Mouse (Mus musculus) small intestine, adult 2 months (tissue): ENCODE measurements around the gene Mpeg1.

Source experiments
- CTCF ChIP-seq: fragments of 200-500 bp; IDR thresholded peaks from 2 replicates; pipeline ENCODE4 v1.5.1; 2012; ENCODE audit warnings: low read depth, mild to moderate bottlenecking, control low read depth, inconsistent platforms, low read length, moderate library complexity, mixed read lengths; ENCODE audit not compliant: insufficient replicate concordance, insufficient read length; ENCODE audit errors: extremely low read depth
- POLR2A ChIP-seq: fragments of 200-500 bp; IDR thresholded peaks from 2 replicates; pipeline ENCODE4 v1.6.1; 2012; ENCODE audit warnings: low read depth, mild to moderate bottlenecking, control low read depth, inconsistent platforms, low read length, moderate library complexity

DNA sequence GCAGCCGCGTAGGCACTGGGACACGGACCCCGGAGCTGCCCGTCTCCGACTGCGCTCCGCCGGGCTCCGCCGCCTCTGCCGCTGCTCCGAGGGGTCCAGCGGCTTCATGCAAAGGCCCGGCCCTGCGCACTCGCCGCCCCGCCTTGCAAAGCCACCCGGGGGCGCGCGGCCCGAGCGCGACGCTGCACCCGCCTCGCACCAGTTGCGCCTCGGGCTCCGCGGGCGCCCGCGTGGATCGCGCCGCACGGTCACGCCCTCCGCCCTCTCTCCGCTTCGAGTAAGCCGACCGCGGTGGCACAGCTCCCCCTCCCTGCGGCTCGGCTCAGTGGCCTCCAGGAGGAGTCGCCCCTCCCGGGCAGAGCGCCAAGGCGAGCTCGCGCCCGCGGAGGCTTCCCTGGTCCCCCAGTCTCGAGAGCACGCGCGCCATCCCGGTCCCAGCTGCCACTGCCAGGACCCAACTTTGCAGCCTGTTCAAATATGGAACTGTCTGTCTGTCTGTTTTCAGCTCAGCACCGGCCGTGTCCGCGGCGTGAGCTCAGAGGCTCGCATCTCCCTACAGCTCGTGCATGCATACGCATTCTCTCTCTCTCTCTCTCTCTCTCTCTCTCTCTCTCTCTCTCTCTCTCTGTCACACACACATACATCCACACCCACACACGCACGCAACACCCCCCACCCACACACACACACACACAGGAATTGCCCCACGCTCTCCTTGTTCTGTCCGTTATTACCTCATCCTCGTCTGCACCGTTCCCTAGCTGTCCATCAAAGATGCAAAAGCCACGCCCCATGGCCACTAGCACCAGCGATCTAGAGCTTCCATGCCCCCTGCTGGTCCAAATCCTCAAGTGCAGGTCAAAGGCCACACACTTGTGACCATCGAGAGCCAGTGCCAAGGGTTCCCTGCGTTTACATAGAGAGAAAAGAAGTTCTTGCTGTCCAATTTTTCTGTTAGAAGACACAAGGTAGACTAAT lies 41.1 kb downstream of the Mpeg1 start, which contains the start of gene Dtx4:
- TF ChIP-seq POLR2A (no peak; the same call in 1 of the 2 replicates), CTCF (peak; percentile 97)
